Mouse (Mus musculus): ENCODE measurements at regions not wholly inside any gene's neighbourhood (a gene's known extent, or its start where the extent isn't known, plus 50 kb on each side); places are given as distances from the start of the nearest gene placed in this dataset.

- no peak for TF ChIP-seq POLR2A (IDR thresholded peaks at IDR 0.05; ENCODE audit: low read depth, low read length)
- TF ChIP-seq CTCF (conservative IDR thresholded peaks at IDR 0.05; ENCODE audit: insufficient read depth, insufficient read length, low read depth, low read length): no peak
Observed at GRCm38 (mm10) chr11:43961398-43962070, 60.5 kb upstream of the Adra1b start.
